Mouse (Mus musculus) gastrocnemius, postnatal 4 days (tissue): ENCODE measurements around the gene Syn1. TPM values are rescaled to one million over a fixed set of nuclear protein-coding genes. Genes with fewer than 3 reads are reported as not detected.

ENCODE experiments used
- DNase-seq, 2 experiments: peaks; one replicate each; pipeline ENCODE4 v3.0.0; 2021 to 2022; ENCODE audit warnings: low spot score in 2 of 2, mixed read lengths in 2 of 2
- long read RNA-seq, 2 experiments: library from polyadenylated mRNA; stranded (forward); transcript quantifications; one replicate each; pipeline ENCODE4 v2.0.0; 2021
- total RNA-seq, 2 experiments: library from RNA; stranded (reverse); gene quantifications; 2 replicates each; pipeline ENCODE4 v1.2.3; 2021

Gene Syn1
- under 1 TPM; 0.13 to 0.29 TPM for total RNA-seq
- long read RNA-seq, experiment 1: 0 reads
- long read RNA-seq, experiment 2, partial matches to known transcripts: 0 of 1 reads
- long read RNA-seq, experiment 2, other reads (novel, unspliced or antisense): 0 of 1 reads

DNA sequence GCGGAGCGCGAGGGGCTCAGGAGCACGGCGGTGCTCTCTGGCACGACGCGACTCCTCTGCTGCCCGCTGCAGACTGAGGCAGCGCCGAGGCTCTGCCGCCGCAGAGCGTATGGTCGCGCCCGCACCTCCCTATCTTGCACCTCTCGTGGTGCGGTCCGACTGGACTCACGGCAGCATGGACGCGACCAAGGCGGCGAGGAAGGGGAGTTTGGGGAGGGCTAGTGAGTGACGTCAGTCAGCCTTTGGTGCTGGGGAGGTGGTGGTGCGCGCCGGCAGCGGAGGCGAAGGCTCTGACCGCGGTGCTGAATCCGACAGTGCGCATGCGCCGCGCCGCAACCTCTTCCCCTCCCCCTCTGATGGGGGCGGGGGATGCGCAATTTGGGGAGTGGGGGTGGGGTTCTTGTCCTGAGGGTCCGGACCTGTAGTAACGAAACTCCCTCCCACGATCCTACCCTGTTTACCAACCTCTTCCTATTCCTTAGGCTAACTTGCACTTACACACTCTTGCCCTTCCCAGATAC lies at the start of gene Syn1:
Gene Syn1, minus strand, starts transcription at position 161 of the 521 bp plus-strand sequence.
- DNase-seq: peak; percentile 30 to 45

DNA sequence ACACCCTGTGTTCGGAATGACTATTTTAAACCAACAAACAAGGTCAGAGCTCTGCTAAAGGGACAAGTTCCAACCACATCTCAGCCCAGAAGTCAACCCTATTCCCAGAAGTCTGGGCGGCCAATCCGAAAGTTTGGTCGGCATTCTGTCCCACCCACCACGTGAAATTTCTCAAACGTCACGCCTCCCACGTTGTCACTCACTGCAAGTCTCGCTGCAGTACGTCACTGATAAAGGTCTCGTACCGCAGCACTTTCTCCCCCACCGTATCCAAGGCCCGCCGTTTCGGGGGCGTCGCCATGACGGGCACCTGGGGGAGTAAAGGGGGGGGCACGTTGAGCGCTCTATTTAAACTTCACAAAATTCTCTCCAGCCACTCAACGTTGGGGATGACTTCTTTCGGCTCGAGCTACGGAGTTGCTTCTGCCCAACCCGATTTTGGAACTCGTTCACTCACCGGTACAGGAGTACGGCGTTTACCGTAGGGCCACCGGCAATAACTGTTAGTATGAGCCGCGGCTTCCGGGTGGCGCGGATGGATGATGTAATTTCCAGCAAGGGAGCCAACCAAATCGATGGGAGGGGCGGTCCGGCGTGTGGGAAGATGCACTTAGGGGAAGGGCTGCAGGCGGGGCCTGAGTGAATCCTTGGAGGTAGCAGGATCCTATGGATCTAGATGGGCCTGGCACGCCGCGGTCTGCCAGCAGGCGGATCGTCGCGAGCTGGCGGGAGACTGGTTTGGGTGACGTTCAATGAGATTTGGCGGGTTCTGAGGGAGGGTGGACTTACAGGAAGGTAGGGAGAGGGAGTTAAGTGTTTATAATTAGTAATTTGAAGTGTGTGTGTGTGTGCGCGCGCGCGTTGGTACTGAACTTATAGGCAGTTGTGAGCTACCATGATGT lies 40.9 kb upstream of the Syn1 start, which contains the start of gene Uxt:
Gene Uxt, minus strand, starts transcription at position 541 of the 902 bp plus-strand sequence.
- DNase-seq: peak; percentile 66 to 82

DNA sequence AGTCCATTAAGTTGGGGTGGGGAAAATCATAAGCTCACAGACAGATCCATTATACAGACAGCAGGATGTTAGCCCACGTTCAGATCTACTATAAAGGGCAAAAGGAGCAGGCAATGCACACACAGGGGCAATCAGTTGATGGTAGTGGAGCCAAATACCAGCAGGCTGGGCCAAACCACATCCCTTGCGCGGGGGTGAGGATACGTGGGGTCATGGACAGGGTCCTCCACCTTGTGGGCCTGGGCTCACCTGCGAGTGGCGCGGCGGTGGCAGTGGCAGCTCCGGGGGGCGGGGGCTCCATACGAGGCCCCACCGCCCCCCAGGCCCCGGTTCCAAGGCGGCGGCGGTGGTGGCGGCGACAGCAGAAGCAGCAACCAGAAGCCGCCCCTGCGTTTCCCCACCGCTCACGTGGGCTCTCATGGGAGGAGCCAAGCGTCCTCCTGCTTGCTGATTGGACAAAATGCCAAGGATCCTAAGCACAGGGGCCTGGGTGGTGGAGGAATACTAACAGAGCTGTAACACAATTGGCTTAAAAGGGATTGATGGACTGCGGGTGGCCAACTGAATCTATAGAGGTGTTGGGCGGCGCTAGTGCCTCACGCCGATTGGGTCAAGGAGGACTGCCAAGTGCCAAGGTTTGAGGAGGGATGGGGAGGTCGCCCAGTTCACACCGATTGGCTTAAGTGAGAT lies 29.5 kb upstream of the Syn1 start, which contains the start of gene Elk1:
Gene Elk1, minus strand, starts transcription at position 418 of the 690 bp plus-strand sequence.
- DNase-seq: peak; percentile 47 to 69

DNA sequence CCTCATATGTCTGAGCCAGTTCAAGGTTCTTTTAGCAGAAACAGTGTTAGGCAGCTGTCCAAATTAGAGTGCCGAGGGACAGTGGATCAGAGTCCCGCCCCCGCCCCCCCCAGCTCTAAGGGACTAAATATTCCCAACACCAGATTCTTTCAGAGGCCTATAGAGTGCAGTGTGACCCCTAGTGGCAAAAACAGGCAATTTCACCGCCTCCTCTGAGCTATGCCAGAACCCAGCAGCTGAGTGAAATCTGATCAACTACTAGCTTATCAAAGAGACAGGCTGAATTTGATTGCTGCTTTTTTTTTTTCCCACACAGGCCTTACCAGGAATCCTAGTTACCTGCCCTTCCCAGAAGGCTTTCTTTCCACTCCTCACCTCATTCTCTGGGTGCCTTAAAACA lies 25.3 kb upstream of the Syn1 start:
- peak in 1 of 2 experiments; percentile 35 for DNase-seq

DNA sequence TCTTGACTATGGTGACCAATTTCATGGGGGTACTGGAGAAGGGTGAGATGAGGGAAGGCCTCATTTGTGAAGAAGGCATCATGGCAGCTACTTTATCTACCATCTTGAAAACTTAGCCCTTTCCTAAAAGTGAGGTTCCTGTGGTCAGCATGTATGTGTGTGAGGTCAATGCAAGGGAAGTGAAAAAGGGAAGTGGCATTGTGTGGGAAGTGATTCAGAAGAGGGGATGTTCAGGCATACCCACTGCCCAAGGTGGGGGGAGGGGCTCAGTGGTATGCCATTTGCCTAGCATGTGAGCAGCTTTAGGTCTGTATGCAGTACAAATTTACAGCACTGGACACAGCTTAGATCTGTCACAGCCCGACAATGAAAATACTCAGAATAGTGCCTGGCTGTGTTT lies 11.2 kb upstream of the Syn1 start:
- DNase-seq: peak in 1 of 2 experiments; percentile 11

DNA sequence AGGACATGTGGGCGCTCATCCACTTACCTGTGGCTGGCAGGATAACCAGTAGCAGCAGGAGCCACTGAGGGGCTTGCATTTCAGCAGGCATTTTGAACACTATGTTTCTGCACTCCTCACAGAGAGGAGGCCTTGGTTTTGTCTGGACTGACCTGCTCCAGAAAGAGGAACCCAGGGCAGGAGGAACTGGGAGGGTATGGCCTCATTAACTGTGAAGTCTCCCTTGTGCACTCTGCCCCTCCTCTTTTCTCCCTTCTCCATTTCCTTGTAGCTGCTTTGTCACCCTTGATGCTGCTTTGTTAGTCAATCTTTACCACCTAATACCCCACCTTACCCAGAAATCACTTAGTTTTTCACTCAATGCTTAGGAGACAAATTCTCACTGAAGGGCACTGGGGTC lies 10.6 kb upstream of the Syn1 start, which contains the start of gene Cfp:
Gene Cfp, minus strand, starts transcription at position 192 of the 400 bp plus-strand sequence.
- no peak for DNase-seq

DNA sequence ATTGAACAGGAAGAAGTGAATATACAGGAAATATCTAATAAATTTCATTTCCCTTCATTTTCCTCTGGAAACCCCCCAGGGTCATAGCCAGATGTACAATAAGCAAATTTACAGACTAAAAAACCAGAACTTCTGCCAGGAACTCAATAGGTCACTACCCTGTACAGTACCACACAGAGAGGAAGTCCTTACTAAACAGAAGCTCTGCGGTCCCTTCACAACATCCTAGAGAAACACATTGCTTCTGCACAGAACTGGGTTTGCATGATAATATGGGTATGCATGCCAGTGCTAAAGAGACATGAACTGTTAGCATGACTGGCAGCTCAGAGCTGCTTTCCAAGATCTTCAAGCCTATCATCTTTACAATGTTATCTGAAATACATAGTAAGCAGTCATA lies 9.1 kb upstream of the Syn1 start:
- no peak for DNase-seq

DNA sequence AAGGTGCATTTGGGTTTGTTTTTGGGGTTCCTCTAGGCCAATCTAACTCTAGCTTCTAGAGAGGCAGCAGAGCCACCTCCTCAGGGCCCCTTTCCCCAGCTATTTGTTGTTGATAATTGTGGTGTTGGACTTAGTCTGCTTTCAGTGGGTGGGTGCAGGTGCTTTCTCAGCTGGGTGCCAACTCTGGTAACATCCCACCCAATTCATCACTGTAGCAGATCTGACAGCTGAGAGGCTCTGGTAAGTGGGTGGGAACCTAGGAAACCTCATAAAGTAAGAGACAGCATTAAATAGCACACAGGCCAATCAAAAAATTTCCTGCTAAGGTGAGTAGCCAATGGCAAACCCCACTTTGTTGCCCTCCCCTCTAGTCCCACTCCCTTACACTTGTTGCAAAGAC lies 4.2 kb upstream of the Syn1 start:
- no peak for DNase-seq

DNA sequence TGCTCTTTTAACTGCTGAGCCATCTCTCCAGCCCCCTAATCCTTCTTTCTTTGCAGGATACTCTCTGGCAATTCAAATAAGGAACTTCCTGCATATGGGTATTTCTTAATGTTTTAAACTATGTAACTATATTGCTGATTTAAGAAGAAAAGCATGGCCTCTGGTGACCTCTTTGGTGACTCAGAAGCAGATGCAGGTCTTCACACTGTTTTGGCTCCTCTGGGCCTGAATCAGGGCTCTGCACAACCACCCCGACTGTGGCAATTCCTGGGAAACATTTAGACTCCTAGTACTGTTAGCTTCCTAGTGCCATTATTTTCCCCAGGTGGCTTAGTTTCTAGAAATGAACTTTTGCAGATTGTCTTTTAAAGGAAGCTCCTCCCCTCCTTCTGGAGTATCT lies 2.7 kb upstream of the Syn1 start:
- DNase-seq: no peak

DNA sequence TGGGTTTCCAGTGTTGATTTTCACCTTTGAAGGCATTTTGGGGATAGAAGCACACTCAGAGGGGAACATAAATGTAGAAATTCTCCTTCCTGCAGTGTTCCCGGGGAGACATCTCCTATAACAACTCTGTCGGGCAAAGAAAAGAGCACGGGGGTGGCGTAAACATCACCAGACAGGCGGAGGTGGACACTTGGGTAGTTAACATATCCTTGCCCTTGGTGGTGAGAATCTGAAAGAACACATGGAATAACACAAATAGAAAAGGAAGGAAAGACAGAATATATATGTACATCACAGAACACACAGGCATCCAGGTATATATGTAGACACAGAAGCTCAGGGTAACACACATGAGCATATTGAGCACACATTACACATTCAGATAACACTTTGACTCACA lies 562 bp upstream of the Syn1 start:
- DNase-seq: no peak

DNA sequence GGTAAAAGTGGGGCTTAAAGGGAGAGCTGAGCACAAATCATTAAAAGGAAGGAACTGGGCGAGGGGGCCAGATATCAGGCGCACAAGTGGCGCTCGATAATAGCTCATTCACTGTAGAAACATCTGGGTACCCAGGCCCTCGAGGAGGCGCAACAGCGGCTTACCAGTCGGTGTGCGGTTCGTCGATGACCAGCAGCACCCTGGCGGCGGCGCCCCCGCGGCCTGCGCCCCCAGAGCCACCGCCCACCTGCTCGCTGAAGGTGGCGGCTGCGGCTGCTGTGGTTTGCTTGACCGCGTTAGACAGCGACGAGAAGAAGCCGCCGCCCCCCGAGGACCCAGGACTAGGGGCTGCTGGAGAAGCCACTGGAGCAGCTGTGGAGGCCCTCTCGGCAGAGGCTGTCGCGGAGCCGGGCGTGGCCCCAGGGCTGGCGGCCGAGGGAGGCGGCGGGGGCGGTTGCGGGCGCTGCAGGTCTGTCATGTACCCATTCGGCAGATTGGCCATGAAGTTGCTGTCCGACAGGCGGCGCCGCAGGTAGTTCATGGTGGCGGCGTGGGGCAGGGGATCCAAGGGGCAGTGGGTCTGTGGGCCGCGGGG lies 458 bp downstream of the Syn1 start:
- DNase-seq: peak in 1 of 2 experiments; percentile 7

DNA sequence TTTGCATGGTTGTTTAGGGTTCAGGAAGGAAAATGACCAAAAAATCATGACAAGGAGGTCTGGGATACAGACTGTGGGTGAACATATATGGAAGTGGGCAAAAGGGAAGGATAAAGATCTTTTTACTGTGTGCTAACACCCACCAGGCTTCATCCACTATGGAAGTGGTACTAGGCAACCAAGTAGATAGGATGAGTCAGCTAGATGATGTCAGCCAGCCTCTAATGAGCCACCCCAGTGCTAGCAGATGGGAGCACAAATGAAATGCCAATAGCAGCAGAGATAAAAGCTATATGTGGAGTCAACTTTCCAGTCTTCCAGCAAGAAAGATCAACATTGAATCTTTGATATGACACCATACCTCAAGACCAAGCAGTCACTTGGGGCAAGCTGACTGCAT lies 5.7 kb downstream of the Syn1 start:
- DNase-seq: no peak

DNA sequence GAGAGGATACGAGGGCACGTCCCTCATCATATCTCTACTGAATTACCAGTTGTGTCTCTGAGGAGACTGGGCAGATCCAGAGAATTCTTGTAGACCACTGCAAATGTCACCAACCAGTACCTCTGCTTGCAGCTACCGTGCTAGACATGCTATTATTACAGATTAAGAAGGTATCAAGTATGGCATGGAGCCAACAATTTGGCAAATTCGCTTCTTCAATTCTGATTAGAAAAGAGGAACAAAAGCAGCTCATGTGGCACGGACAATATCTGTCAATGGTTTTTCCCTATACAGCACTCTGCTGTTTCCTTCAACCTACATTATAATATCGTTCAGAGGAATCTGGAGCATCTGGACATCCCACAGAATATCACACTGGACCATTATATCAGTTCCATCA lies 7.1 kb downstream of the Syn1 start:
- DNase-seq: no peak

DNA sequence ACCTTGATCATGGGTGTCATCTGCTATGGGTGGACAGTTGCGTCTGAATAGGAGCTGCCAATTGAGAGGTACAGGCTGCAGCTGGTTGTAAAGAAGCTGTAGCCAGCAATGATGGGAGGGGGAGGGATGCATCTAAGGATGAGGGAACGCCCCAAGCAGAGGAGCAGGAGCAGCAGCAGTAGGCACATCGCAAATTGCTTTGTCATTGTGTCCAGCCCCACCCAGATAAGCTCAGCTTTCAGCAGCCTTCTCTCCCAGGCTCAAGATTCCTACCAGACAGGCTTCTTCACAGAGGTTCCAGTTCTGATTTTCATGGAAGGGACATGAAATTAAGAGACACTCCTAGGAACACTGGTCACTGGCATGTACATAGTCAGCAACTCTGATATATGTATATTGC lies 10.7 kb downstream of the Syn1 start:
- DNase-seq: no peak

DNA sequence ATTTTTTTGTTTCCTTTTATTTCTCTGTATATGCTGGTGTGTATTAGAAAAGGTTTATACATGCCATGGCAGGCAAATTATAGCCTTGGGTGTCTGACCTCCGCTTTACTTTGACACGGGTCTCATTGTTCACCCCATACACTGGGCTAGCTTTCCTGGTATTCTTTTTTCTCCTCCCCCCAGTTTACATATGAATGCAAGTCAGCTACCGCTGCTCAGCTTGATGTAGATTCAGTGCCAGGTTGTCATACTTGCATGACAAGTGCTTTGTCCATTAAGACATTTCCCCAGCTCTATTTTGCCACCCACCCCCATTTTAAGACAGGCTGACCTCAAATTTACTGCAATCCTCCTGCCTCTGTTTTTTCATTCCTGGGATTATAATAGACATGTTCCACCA lies 45.6 kb downstream of the Syn1 start:
- no peak for DNase-seq

DNA sequence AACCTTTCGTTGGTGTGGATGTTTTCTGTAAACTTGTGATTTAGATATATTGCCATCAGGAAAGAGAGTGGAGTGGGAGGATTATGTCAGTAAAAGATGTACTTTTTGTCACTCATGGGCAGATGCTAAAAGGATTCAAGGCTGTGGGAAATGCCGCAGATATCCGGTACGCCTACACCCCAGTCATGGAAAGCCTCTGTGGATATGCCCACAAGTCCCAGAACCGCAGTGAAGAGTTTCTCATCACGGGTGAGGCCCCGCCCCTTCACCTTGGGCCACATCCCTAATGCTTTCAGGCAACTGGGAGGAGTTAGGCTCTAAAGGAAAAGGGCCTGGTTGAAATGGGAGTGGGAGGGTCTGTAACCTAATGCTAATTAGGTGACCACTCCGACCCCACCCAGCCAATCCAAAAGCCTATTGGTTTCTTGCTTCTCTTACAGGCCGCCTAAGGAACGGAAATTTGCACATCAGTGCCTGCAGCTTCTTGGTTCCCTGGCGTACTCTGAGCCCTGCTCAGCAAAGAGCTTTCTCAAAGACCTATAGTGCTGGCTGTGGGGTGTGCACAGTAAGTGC lies 47.8 kb downstream of the Syn1 start:
- DNase-seq: no peak

DNA sequence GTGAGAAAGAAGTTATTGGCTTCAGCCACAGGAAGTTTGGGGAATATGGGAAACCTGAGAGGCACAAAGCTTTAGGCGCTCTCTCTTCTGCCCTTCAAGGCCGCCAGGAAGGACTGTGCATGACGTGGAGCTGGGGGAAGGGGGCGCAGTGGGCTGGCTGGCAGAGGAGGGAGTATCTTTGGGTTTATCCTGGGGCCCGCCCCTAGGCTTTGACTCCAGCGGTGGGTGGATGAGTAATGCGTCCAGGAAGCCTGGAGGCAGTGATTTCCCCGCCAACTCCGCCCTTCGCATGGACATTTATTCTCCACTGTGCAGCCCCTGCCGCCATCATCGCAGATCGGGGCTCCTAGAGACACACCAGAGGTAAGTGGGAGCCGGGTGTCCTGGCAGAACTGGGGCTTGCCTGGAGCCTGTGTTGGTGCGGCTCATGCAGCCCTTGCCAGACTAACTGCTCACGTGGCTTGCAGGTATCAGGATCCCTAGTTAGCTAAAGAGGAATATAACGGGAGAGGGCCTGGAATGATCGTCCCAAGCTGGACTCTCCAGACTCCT lies 50.8 kb downstream of the Syn1 start, which contains the start of gene Timp1:
Gene Timp1, plus strand, starts transcription at position 205 of the 552 bp plus-strand sequence.
- DNase-seq: peak in 1 of 2 experiments; percentile 53

DNA sequence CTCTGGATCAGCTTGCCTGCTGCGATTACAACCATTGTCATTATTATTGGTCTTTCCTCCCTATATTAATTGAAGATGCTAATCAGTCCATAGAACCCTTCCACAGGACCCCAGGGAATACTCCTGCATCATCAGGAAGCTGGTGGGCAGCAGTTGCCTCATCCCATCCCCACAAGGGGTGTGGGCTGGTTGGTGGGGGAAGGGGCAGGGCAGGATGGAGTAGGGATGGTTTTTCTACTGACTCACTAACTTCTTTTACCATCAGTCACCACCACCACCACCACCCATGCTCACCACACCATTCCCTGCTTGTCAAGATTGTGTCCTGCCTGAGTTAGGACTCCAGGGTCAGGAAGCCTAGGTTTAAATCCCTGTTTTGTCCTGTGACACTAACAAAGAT lies 51.6 kb downstream of the Syn1 start:
- DNase-seq: no peak

DNA sequence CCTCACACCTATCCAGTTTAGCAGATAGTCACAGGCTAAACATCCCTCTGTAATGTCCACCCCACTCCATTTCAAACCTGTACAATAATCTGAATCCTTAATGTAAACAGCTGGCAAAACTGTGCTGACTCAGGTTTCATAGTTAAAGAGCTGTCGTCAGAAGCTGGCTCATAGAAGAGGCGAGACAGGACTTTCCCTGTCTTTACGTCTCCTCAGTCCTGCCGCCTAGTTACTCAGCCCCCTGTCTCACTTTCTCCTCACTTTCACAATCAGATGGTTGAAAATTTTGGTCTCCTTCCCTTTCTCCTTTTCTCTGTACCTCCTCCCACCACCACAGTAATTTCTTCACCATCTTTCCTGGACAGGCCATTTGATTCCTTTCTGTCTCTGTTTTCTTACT lies 52.7 kb downstream of the Syn1 start:
- no peak for DNase-seq
